Mouse (Mus musculus) lung, postnatal 36 days (tissue): ENCODE data around the gene Dnmt3l.

Experiments
- DNase-seq: peaks from one replicate; pipeline ENCODE4 v3.0.0; 2022; ENCODE audit warnings: mixed read lengths

Gene Dnmt3l

DNA sequence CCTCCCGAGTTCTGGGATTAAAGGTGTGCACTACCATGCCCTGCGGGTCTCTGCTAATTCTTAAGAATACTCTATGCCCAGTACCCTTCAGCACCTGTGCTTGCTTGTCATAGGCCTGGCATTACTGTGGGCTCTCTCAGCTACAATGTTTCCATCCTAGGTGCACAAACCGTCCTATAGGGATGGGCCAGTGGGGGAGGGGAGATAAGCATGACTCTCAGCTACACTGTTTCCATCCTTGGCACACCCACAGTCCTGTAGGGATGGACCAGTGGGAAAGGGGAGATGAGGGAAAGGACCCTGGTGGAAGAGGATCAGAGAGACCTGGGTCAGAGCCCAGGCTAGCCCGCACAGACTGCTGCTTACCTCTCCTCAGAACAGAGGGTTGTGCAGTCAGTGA is 4.6 kb upstream of the Dnmt3l start:
- DNase-seq: no peak

DNA sequence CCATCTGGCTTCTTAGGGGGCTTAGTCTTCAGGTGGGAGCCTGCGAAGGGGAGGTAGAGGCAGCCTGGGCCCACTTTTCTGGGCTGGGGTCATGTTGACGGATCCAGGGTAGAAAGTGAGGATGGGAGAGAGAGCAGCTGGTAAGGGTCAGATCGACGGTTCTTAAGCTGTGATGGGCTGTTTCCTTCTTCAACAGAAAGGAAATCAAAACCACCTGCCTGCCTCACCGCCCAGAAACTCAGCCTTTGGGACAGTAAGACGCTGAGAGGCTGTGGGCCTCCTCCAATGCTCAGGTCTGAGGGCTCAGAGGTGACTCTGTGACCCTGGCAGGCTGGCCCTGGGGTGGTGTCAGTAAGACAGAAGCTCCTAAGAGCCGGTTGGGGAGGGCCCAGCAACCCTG is 349 bp downstream of the Dnmt3l start:
- no peak for DNase-seq

GRCm38 (mm10) chr10:78042697-78043405 is 1.1 kb downstream of the Dnmt3l start:
- no peak for DNase-seq

GRCm38 (mm10) chr10:78043406-78043836 is 1.7 kb downstream of the Dnmt3l start, which contains the start of gene Aire:
TSS of gene Aire (minus strand) at chr10:78043610.
- DNase-seq: peak; percentile 79

DNA sequence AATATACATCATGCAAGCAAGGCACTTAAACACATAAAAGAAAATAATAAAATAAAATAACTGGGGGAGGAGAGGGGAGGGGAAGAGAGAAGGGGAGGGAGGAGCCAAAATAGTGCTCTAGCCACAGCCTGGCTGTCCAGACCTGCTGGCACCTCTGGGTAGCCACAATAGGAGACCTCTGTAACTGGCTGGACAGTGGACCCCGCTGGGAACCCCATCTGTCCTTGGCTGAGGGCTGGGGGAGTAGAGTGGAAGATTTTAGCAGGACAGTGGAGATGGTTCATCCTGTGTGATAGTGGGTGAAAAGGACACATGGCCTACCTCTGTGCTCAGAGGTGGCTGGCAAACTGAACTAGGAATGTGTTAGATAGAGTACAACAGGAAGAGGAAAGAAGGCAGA is 2.8 kb downstream of the Dnmt3l start:
- DNase-seq: no peak

- DNase-seq: no peak
These were observed 4.6 kb downstream of the Dnmt3l start for GRCm38 (mm10) chr10:78046388-78046787.

DNA sequence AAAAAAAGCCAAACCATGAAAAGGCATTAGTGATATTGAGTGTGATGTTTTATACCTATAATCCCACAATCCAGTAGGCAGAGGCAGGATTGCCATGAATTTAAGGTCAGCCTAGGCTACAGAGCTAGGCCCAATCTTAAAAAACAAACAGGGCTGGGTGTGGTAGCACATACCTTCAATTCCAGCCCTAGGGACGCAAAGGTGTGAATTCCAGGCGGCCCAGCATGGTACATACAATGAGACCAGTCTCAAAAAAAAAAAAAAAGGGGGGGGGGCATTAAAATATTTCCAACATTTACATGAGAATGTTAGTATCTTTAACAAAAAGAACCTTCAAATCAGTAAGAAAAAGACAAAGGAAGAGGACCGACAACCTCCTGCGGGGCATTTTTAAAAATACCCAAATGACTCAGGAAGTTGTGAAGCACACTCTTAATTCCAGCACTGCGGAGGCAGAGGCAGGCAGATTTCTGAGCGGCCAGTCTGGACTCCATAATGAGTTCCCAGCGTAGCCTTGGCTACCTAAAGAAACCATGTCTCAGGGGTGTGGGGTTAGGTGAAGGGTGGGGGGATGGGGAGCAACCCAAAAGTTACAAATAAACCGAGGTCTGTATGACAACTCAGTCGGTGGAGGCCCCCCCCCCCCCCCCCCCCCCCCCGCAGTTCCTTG is 6.4 kb downstream of the Dnmt3l start:
- no peak for DNase-seq

- no peak for DNase-seq
These were observed 7.8 kb downstream of the Dnmt3l start for GRCm38 (mm10) chr10:78049519-78050035.

GRCm38 (mm10) chr10:78054633-78055565 is 13.2 kb downstream of the Dnmt3l start:
- peak; percentile 77 for DNase-seq

GRCm38 (mm10) chr10:78057056-78057455 is 15.3 kb downstream of the Dnmt3l start:
- no peak for DNase-seq

DNA sequence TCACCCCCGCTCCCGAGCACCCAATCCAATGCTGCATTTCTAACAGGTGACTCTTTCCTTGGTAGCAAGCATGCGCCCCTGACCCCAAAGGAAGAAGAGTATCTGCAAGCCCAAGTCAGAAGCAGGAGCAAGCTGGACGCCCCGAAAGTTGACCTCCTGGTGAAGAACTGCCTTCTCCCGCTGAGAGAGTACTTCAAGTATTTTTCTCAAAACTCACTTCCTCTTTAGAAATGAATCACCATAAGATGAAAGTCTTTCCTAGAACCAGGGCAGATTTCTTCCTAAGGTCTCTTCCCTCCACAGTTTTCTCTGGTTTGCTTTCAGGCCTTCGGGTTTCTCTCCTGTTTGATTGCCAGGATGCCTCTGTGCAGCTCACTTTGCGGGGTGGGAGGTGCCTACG is 21.4 kb downstream of the Dnmt3l start:
- DNase-seq: no peak

DNA sequence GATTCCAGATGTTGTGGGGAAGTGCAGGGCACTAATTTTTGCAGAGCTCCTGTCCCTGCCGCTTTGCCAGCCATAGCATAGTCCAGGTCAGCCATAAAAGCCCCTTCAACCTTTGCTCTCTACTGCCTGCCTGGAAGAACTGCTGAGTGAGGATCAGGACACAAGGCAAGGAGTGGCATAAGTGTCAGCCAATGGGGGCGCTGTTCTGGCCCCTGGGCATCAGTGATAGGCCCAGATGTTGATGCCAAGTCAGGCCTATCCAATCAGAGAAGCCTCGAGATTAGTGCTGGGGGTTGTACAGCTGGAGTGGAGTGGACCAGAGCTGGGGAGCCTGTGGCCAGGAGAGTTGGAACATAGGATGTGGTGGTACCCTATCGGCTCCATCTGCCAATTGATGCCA is 25.5 kb downstream of the Dnmt3l start:
- peak; percentile 49 for DNase-seq

GRCm38 (mm10) chr10:78068541-78068940 is 26.8 kb downstream of the Dnmt3l start:
- no peak for DNase-seq

DNA sequence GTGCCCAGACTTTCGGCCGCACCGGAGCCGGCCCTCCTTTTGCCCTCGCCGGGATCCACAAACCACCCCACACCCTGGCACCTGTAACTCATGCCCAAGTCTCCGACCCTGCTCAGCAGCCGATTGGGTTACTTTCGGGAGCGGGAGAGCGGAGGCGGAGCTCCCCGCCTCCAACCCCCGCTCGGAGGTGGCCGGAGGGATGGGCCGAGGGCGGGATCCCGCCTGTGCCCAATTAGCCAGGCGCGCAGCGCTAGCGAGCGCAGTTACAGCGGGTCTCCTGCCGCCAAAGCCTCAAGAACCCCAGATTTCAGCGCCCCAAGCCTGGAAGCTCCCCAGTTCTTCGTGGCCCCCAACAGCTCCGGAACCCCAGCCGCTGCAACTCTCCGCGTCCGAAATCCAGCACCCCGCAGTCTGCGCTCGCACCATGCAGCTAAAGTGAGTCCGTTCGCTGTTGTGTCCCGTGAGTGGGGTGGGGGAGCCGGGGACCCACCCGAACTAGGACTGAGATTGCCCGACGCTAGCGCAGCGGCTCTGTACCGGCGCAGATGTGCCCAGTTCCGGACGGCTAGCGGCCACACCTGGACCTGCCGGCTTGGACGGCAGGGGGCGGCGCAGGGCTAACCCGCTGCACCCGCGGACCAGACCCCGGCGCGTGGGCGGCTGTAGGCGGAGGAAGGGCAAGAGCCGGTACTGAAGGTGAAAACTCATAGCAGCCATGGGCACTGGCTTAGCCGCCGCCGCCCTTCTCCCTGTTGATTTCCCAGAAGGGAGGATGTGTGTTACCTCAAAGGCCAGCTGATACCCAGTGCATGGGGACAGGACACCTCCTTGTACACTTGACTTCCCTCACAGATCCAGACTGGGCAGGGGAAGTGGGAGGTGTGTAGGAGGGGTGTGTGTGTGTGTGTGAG is 27.6 kb downstream of the Dnmt3l start, which contains the start of gene Icosl:
Icosl (plus strand) TSS at position 202 of the 911 bp plus-strand sequence.
- peak; percentile 85 for DNase-seq

GRCm38 (mm10) chr10:78074151-78074550 is 32.4 kb downstream of the Dnmt3l start:
- no peak for DNase-seq

DNA sequence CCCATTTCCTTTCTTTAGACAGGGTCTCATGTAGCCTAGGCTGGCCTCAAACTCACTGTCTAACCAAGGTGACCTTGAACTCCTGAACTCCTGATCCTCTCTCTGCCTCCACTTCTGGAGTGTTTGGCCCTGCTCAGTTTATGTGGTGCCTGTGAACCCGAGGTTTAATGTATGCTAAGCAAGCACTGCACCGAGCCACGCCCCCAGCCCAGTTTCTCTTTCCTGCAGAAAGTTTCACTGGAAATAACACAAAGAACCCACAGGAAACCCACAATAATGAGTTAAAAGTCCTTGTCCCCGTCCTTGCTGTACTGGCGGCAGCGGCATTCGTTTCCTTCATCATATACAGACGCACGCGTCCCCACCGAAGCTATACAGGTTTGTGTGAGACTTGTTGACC is 33.2 kb downstream of the Dnmt3l start:
- no peak for DNase-seq

GRCm38 (mm10) chr10:78077862-78078261 is 36.1 kb downstream of the Dnmt3l start:
- no peak for DNase-seq

- no peak for DNase-seq
These were observed 36.5 kb downstream of the Dnmt3l start for GRCm38 (mm10) chr10:78078276-78078675.

- peak; percentile 59 for DNase-seq
These were observed 38.3 kb downstream of the Dnmt3l start for GRCm38 (mm10) chr10:78079955-78080591.

DNA sequence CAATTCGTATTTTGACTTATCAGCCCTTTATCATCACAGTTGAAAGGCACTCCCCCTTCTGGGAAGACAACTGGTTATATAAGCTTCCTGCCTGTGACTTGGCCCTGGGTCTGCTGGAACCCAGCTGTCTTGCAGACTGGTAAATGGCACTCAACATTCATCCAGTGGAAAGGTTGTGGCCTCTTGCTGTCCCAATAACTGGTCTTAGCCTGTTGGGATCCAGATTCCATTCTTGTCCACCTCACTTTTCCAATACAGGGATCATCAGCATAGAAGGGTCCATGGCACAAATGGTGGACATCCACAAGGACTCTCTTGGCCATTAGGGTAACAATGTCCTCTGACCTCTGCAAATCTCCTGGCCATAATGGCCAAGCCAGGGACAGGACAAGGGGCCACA is 42.3 kb downstream of the Dnmt3l start:
- peak; percentile 21 for DNase-seq

DNA sequence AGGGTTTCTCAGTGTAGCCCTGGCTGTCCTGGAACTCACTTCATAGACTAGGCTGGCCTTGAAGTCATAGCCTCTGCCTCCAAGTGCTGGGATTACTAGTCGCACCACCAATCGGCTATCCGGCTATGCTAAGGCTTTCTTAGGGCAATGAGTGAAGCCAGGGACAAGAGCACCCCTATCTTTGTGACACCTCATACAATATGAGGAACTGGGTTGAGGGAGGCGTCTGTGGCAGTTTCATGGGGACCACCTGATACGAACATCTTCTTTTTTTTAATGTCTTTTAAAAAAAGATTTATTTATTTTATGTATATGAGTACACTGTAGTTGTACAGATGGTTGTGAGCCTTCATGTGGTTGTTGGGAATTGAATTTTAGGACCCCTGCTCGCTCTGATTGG is 44.0 kb downstream of the Dnmt3l start:
- DNase-seq: no peak
